Mouse (Mus musculus) left cerebral cortex, adult 18-20 months (tissue): Measurements from ENCODE around the gene Chst1. TPM values are rescaled to one million over a fixed set of nuclear protein-coding genes. Genes with fewer than 3 reads are reported as not detected.

Source experiments
- microRNA-seq, 2 experiments: library from miRNA; unstranded; fragments of <30 nt; microRNA quantifications; one replicate each; pipeline ENCODE4 v1.2.0; 2021
- total RNA-seq, 2 experiments: library from RNA; stranded (reverse); gene quantifications; 2 replicates each; pipeline ENCODE4 v1.2.3; 2021

The Chst1 gene
- total RNA-seq, 2 experiments from 2014 or later: 257 to 267 TPM

Small RNA genes lying within 50 kb of the gene (microRNA-seq; reads per million reads assigned to microRNA genes)
- gene Mir7221 (0 reads per million in 2 experiments), gene Mir7222 (0 reads per million in 2 experiments)

Other genes with a start within 250 kb of the Chst1 start
- 10 to 100 TPM; 27.3 to 29.1 TPM for gene Pex16, start 225.0 kb upstream of the Chst1 start, total RNA-seq
- gene Large2, start 224.8 kb upstream of the Chst1 start, total RNA-seq: 1 to 10 TPM in 1 of 2 experiments, not detected in 1; 1.0 TPM
- 1 to 10 TPM; 3.8 to 5.9 TPM for gene 1700029I15Rik, start 217.2 kb upstream of the Chst1 start, total RNA-seq
- gene Mapk8ip1, start 198.4 kb upstream of the Chst1 start, total RNA-seq: 100 to 1,000 TPM; 345 to 351 TPM
- 100 to 1,000 TPM; 124 to 136 TPM for gene Cry2, start 165.7 kb upstream of the Chst1 start, total RNA-seq
- 10 to 100 TPM; 15.9 to 18.0 TPM for gene Slc35c1, start 139.2 kb upstream of the Chst1 start, total RNA-seq